Mouse (Mus musculus): ENCODE results near the gene Cfap221.

GRCm38 (mm10) chr1:120024331-120025049 is 27.5 kb upstream of the Cfap221 start:
- no peak for TF ChIP-seq CHD1 (IDR thresholded peaks at IDR 0.05; ENCODE audit: low read depth, low read length)
- TF ChIP-seq ZC3H11A (IDR thresholded peaks at IDR 0.05; ENCODE audit: low read depth, low read length) = no peak

All from MEL (cell line).